Mouse (Mus musculus): ENCODE measurements around the gene Cadm1. TPM values are rescaled to one million over a fixed set of nuclear protein-coding genes. Genes with fewer than 3 reads are reported as not detected.

Cadm1 gene
- polyA plus RNA-seq, 2 experiments, result 3.4 to 6.4 TPM

DNA sequence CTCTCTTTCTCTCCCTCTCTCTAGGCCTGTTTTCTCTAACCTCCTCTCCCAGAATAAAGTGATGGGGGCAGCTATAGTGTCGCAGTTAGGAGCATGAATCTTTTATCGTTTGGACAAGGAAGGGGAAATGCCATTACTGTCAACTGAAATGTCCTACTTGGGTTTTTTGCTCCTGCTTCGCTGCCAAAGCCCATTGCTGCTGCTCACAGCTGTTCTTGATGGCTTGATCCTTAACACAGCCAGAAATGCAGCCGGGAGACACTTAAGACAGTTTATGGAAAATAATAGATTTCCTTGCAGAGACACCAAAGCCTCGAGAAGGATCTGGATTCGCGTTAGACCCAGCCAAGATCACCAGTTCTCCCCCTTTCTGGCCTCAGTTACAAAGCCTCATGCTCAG lies 327.3 kb downstream of the Cadm1 start:
- no peak overlapping the region for H3K9ac ChIP-seq (replicated peaks)
- no peaks in the 10 kb centered on the region for H3K27me3 ChIP-seq (ENCODE audit: control insufficient read depth, insufficient read depth, low read length)
- H3K4me1 ChIP-seq (replicated peaks; ENCODE audit: control insufficient read depth in 2 of 2, insufficient read depth in 2 of 2, low read length in 1 of 2), result no peaks in the 10 kb centered on the region
- H3K4me3 ChIP-seq (ENCODE audit: insufficient read depth in 1 of 2, low read depth in 2 of 2, low read length in 2 of 2), result no peak overlapping the region
- ATAC-seq (ENCODE audit: insufficient read depth) (no peak), DNase-seq (ENCODE audit: low read depth in 3 of 3, low spot score in 3 of 3) (no peak)
- no peak for TF ChIP-seq EP300 (IDR thresholded peaks at IDR 0.05; ENCODE audit: low read depth)
- no peaks in the 10 kb centered on the region for H3K36me3 ChIP-seq (replicated peaks; ENCODE audit: control insufficient read depth, insufficient read depth, low read depth)
- no peak overlapping the region for H3K4me2 ChIP-seq (ENCODE audit: low read depth)
- WGBS (ENCODE audit: insufficient replicate concordance), result 59% methylated on average over 7 of the region's 7 CpGs
- H3K9me3 ChIP-seq (ENCODE audit: control insufficient read depth, low read length), result no peaks in the 10 kb centered on the region
- H3K27ac ChIP-seq, result no peak overlapping the region

GRCm38 (mm10) chr9:47858134-47858533 lies 328.2 kb downstream of the Cadm1 start:
- H3K27ac ChIP-seq, result no peak overlapping the region
- TF ChIP-seq CTCF (IDR thresholded peaks at IDR 0.05; ENCODE audit: low read depth), result no peak
- no peak overlapping the region for H3K4me2 ChIP-seq (ENCODE audit: low read depth)
- no peaks in the 10 kb centered on the region for H3K27me3 ChIP-seq (ENCODE audit: control insufficient read depth, insufficient read depth, low read length)
- H3K9me3 ChIP-seq (ENCODE audit: control insufficient read depth, low read length), result no peaks in the 10 kb centered on the region
- no peak overlapping the region for H3K9ac ChIP-seq (replicated peaks)
- H3K4me1 ChIP-seq (replicated peaks; ENCODE audit: control insufficient read depth in 2 of 2, insufficient read depth in 2 of 2, low read length in 1 of 2), result no peaks in the 10 kb centered on the region
- no peaks in the 10 kb centered on the region for H3K36me3 ChIP-seq (replicated peaks; ENCODE audit: control insufficient read depth, insufficient read depth, low read depth)
- 61% methylated on average over 5 of the region's 5 CpGs for WGBS (ENCODE audit: insufficient replicate concordance)
- ATAC-seq (ENCODE audit: insufficient read depth) (no peak), DNase-seq (ENCODE audit: low read depth in 3 of 3, low spot score in 3 of 3) (no peak)
- no peak overlapping the region for H3K4me3 ChIP-seq (ENCODE audit: insufficient read depth in 1 of 2, low read depth in 2 of 2, low read length in 2 of 2)

DNA sequence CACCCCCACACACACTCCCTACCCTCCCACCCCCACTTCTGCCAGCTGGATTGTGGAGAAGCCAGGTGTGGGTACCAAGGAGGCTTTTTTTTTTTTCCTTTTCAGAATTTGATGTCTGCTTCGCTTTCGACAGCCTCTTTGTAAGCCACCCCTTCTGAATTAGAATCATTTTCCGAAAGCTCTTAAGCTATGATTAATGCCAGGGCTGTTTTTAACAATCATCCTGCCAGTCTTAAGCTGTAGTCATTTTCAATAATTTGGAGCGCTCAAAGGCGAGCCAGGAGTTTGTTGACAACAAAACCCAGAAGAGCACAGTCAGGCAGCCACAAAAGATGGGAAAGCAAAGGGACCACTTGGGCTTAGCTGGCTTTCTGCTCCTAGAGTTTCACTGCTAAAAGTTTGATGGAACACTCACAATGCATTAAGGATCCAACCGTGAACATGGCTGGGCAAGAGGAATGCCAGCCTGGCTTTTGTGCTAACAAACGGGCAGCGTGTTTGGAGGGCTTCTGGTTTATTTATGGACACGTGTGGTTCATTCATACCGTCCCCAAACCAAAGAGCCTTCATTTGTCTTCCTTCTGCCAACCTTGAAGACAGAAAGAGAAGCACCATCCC lies 328.9 kb downstream of the Cadm1 start:
- Histone ChIP-seq H3K36me3 (replicated peaks; ENCODE audit: control insufficient read depth, insufficient read depth, low read depth) (no peaks in the 10 kb centered on the region), H3K27ac (no peak overlapping the region), H3K4me3 (ENCODE audit: insufficient read depth in 1 of 2, low read depth in 2 of 2, low read length in 2 of 2) (no peak overlapping the region), H3K4me1 (replicated peaks; ENCODE audit: control insufficient read depth in 2 of 2, insufficient read depth in 2 of 2, low read length in 1 of 2) (no peaks in the 10 kb centered on the region), H3K27me3 (ENCODE audit: control insufficient read depth, insufficient read depth, low read length) (no peaks in the 10 kb centered on the region), H3K4me2 (ENCODE audit: low read depth) (no peak overlapping the region), H3K9me3 (ENCODE audit: control insufficient read depth, low read length) (no peaks in the 10 kb centered on the region), H3K9ac (replicated peaks) (no peak overlapping the region)
- no peak for TF ChIP-seq EP300 (IDR thresholded peaks at IDR 0.05; ENCODE audit: low read depth)
- TF ChIP-seq CTCF (IDR thresholded peaks at IDR 0.05; ENCODE audit: low read depth), result no peak
- no peak for DNase-seq (ENCODE audit: low read depth in 3 of 3, low spot score in 3 of 3)
- 64% methylated on average over 10 of the region's 10 CpGs for WGBS (ENCODE audit: insufficient replicate concordance)
- ATAC-seq (ENCODE audit: insufficient read depth), result no peak

DNA sequence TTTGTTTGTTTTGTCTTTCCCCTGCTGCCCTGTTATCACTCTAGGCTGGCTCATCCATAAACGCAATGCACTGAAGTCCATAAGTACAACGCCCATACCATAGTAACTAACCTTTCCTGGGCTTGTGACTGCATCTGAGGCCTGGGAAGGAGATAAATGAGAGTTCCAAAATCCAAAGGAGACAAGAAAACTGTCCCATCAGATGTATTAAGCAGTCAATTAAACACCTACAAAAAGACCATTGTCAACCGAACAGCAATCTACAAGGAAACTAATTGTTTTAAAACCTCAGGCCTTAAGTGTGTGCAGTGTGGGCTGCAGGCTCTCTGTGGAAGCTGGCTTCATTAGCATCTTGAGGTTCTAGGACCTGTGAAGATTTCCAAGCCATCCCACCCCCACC lies 331.0 kb downstream of the Cadm1 start:
- 53% methylated on average over 3 of the region's 3 CpGs for WGBS (ENCODE audit: insufficient replicate concordance)

GRCm38 (mm10) chr9:47861783-47862182 lies 331.8 kb downstream of the Cadm1 start:
- 44% methylated on average over 2 of the region's 2 CpGs for WGBS (ENCODE audit: insufficient replicate concordance)
- Histone ChIP-seq H3K36me3 (replicated peaks; ENCODE audit: control insufficient read depth, insufficient read depth, low read depth) (no peaks in the 10 kb centered on the region), H3K4me3 (ENCODE audit: insufficient read depth in 1 of 2, low read depth in 2 of 2, low read length in 2 of 2) (no peak overlapping the region), H3K4me2 (ENCODE audit: low read depth) (no peak overlapping the region), H3K27ac (no peak overlapping the region), H3K9me3 (ENCODE audit: control insufficient read depth, low read length) (no peaks in the 10 kb centered on the region), H3K27me3 (ENCODE audit: control insufficient read depth, insufficient read depth, low read length) (no peaks in the 10 kb centered on the region), H3K4me1 (replicated peaks; ENCODE audit: control insufficient read depth in 2 of 2, insufficient read depth in 2 of 2, low read length in 1 of 2) (no peaks in the 10 kb centered on the region), H3K9ac (replicated peaks) (no peak overlapping the region)
- ATAC-seq (ENCODE audit: insufficient read depth) (no peak), DNase-seq (ENCODE audit: low read depth in 3 of 3, low spot score in 3 of 3) (no peak)
- no peak for TF ChIP-seq CTCF (IDR thresholded peaks at IDR 0.05; ENCODE audit: low read depth)
- TF ChIP-seq EP300 (IDR thresholded peaks at IDR 0.05; ENCODE audit: low read depth), result no peak

More for the DNA sequence above, 331.0 kb downstream of the Cadm1 start:
- H3K9ac ChIP-seq (replicated peaks), result no peak overlapping the region
- H3K9me3 ChIP-seq (ENCODE audit: control insufficient read depth, low read length), result no peaks in the 10 kb centered on the region
- TF ChIP-seq EP300 (IDR thresholded peaks at IDR 0.05; ENCODE audit: low read depth), result no peak
- H3K27ac ChIP-seq, result no peak overlapping the region
- DNase-seq (ENCODE audit: low read depth in 3 of 3, low spot score in 3 of 3) (no peak), ATAC-seq (ENCODE audit: insufficient read depth) (no peak)
- H3K4me3 ChIP-seq (ENCODE audit: insufficient read depth in 1 of 2, low read depth in 2 of 2, low read length in 2 of 2), result no peak overlapping the region
- no peak overlapping the region for H3K4me2 ChIP-seq (ENCODE audit: low read depth)
- H3K36me3 ChIP-seq (replicated peaks; ENCODE audit: control insufficient read depth, insufficient read depth, low read depth), result no peaks in the 10 kb centered on the region
- H3K27me3 ChIP-seq (ENCODE audit: control insufficient read depth, insufficient read depth, low read length), result no peaks in the 10 kb centered on the region
- H3K4me1 ChIP-seq (replicated peaks; ENCODE audit: control insufficient read depth in 2 of 2, insufficient read depth in 2 of 2, low read length in 1 of 2), result no peaks in the 10 kb centered on the region
